Mouse (Mus musculus) neural tube, embryonic 11.5 days (tissue): ENCODE measurements around the gene Rcl1. TPM values are rescaled to one million over a fixed set of nuclear protein-coding genes. Genes with fewer than 3 reads are reported as not detected.

Experiments
- ATAC-seq: fragments of 200-750 bp; cut with Nextera tagmentation; 2 replicates; pipeline ENCODE4 v1.8.0; 2017; ENCODE audit warnings: moderate number of reproducible peaks, mild to moderate bottlenecking, moderate TSS enrichment, moderate library complexity; ENCODE audit not compliant: insufficient read depth, low FRiP score, low TSS enrichment
- DNase-seq: peaks from one replicate; pipeline ENCODE4 v3.0.0-alpha.2; 2015; ENCODE audit warnings: low spot score
- H3K27ac ChIP-seq: fragments of 300-500 bp; sonication (generic); 2 replicates; pipeline ENCODE4 v1.5.1; 2014; ENCODE audit warnings: low read depth, mild to moderate bottlenecking, low read length
- H3K27me3 ChIP-seq: fragments of 300-500 bp; sonication (generic); 2 replicates; pipeline ENCODE4 v1.6.1; 2014; ENCODE audit warnings: mild to moderate bottlenecking, low read length, mixed read lengths; ENCODE audit not compliant: control insufficient read depth, insufficient read depth
- H3K36me3 ChIP-seq: fragments of 300-500 bp; sonication (generic); 2 replicates; pipeline ENCODE4 v1.6.1; 2014; ENCODE audit warnings: mild to moderate bottlenecking, low read length, moderate library complexity, mixed read lengths; ENCODE audit not compliant: control insufficient read depth, insufficient read depth
- H3K4me1 ChIP-seq: fragments of 300-500 bp; sonication (generic); 2 replicates; pipeline ENCODE4 v1.6.1; 2014; ENCODE audit warnings: low read length, mixed read lengths; ENCODE audit not compliant: control insufficient read depth, insufficient read depth
- H3K4me2 ChIP-seq: fragments of 300-500 bp; sonication (generic); 2 replicates; pipeline ENCODE4 v1.6.1; 2014; ENCODE audit warnings: low read depth, mild to moderate bottlenecking, moderate library complexity
- H3K4me3 ChIP-seq: fragments of 300-500 bp; sonication (generic); 2 replicates; pipeline ENCODE4 v1.5.1; 2014; ENCODE audit warnings: low read depth, low read length
- H3K9ac ChIP-seq: fragments of 300-500 bp; sonication (generic); 2 replicates; pipeline ENCODE4 v1.6.1; 2014; ENCODE audit warnings: mild to moderate bottlenecking, low read length
- H3K9me3 ChIP-seq: fragments of 300-500 bp; sonication (generic); 2 replicates; pipeline ENCODE4 v1.6.1; 2016; ENCODE audit warnings: low read length; ENCODE audit not compliant: control insufficient read depth
- WGBS: fragments of 180-500 bp; shearing (Covaris S2); extraction: QIAGEN DNeasy Blood & Tissue Kit; methylation state at CpG from one replicate; pipeline ENCODE4 v1.1.7; 2014; 5-methylcytosine and 5-hydroxymethylcytosine counted together
- polyA plus RNA-seq: library from polyadenylated mRNA; unstranded; fragments of >200 nt; fragmentation: Nextera tagmentation; extraction: Ambion mirVana; gene quantifications from 2 replicates; pipeline ENCODE4 v1.2.1, GENCODE M21; 2014

Rcl1 gene
- polyA plus RNA-seq, 1 experiment from 2014 or later, result 58.8 TPM

DNA sequence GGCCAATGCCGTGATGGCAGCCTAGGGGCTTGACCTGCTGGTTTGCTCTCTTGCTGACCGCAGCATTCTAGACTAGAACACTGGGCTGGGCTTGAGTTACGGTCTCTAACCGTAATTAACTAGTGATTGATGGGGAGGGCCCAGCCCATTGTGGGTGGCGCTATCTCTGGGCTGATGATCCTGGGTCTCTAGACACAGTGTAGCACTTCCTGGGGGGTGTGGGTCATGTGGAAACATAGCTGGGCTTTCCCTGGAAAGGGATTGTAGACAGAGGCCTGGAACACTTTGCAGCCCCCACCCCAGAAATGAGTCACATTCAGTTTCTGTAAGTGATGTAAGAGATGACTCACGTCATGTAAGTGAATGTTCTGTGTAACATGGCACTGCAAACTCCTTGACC is 48.9 kb downstream of the Rcl1 start:
- ATAC-seq, result no peak
- no peaks in the 10 kb centered on the region for H3K9me3 ChIP-seq
- WGBS, result 27% methylated on average over 6 of the region's 6 CpGs
- H3K9ac ChIP-seq, result no peak overlapping the region
- H3K4me3 ChIP-seq, result no peak overlapping the region
- DNase-seq, result no peak
- H3K4me1 ChIP-seq, result no peaks in the 10 kb centered on the region
- H3K27ac ChIP-seq, result no peak overlapping the region
- H3K36me3 ChIP-seq, result no peaks in the 10 kb centered on the region
- no peaks in the 10 kb centered on the region for H3K27me3 ChIP-seq
- no peak overlapping the region for H3K4me2 ChIP-seq

GRCm38 (mm10) chr19:29151443-29151842 is 50.3 kb downstream of the Rcl1 start:
- Histone ChIP-seq H3K36me3 (no peaks in the 10 kb centered on the region), H3K27me3 (no peaks in the 10 kb centered on the region), H3K9me3 (no peaks in the 10 kb centered on the region), H3K9ac (no peak overlapping the region), H3K4me3 (no peak overlapping the region), H3K4me2 (no peak overlapping the region), H3K27ac (no peak overlapping the region), H3K4me1 (no peaks in the 10 kb centered on the region)
- WGBS, result 86% methylated on average over 2 of the region's 2 CpGs
- ATAC-seq (no peak), DNase-seq (no peak)

GRCm38 (mm10) chr19:29155552-29155951 is 54.4 kb downstream of the Rcl1 start:
- Histone ChIP-seq H3K4me3 (no peak overlapping the region), H3K36me3 (no peaks in the 10 kb centered on the region), H3K27ac (no peak overlapping the region), H3K9ac (no peak overlapping the region), H3K4me1 (no peaks in the 10 kb centered on the region), H3K27me3 (no peaks in the 10 kb centered on the region), H3K9me3 (no peaks in the 10 kb centered on the region), H3K4me2 (no peak overlapping the region)
- ATAC-seq (no peak), DNase-seq (no peak)
- WGBS, result 62% methylated on average over 3 of the region's 3 CpGs

GRCm38 (mm10) chr19:29156417-29156816 is 55.2 kb downstream of the Rcl1 start:
- Histone ChIP-seq H3K27me3 (no peaks in the 10 kb centered on the region), H3K4me1 (no peaks in the 10 kb centered on the region), H3K9ac (no peak overlapping the region), H3K4me3 (no peak overlapping the region), H3K9me3 (no peaks in the 10 kb centered on the region), H3K36me3 (no peaks in the 10 kb centered on the region), H3K4me2 (no peak overlapping the region), H3K27ac (no peak overlapping the region)
- DNase-seq, result no peak
- WGBS, result 74% methylated on average over 3 of the region's 3 CpGs
- no peak for ATAC-seq

- H3K27me3 ChIP-seq, result no peaks in the 10 kb centered on the region
- no peak overlapping the region for H3K4me2 ChIP-seq
- no peak overlapping the region for H3K4me3 ChIP-seq
- H3K4me1 ChIP-seq, result no peaks in the 10 kb centered on the region
- H3K36me3 ChIP-seq, result no peaks in the 10 kb centered on the region
- no peak overlapping the region for H3K27ac ChIP-seq
- DNase-seq, result no peak
- WGBS, result 91% methylated on average over 5 of the region's 5 CpGs
- no peak for ATAC-seq
- no peak overlapping the region for H3K9ac ChIP-seq
- no peaks in the 10 kb centered on the region for H3K9me3 ChIP-seq
Observed at GRCm38 (mm10) chr19:29157678-29158466, 56.7 kb downstream of the Rcl1 start.

- H3K27me3 ChIP-seq, result no peaks in the 10 kb centered on the region
- ATAC-seq (no peak), DNase-seq (no peak)
- no peak overlapping the region for H3K27ac ChIP-seq
- H3K4me2 ChIP-seq, result no peak overlapping the region
- no peaks in the 10 kb centered on the region for H3K9me3 ChIP-seq
- H3K4me1 ChIP-seq, result no peaks in the 10 kb centered on the region
- H3K9ac ChIP-seq, result no peak overlapping the region
- H3K4me3 ChIP-seq, result no peak overlapping the region
- no peaks in the 10 kb centered on the region for H3K36me3 ChIP-seq
- 82% methylated on average over 3 of the region's 3 CpGs for WGBS
Observed at GRCm38 (mm10) chr19:29158486-29158885, 57.3 kb downstream of the Rcl1 start.

DNA sequence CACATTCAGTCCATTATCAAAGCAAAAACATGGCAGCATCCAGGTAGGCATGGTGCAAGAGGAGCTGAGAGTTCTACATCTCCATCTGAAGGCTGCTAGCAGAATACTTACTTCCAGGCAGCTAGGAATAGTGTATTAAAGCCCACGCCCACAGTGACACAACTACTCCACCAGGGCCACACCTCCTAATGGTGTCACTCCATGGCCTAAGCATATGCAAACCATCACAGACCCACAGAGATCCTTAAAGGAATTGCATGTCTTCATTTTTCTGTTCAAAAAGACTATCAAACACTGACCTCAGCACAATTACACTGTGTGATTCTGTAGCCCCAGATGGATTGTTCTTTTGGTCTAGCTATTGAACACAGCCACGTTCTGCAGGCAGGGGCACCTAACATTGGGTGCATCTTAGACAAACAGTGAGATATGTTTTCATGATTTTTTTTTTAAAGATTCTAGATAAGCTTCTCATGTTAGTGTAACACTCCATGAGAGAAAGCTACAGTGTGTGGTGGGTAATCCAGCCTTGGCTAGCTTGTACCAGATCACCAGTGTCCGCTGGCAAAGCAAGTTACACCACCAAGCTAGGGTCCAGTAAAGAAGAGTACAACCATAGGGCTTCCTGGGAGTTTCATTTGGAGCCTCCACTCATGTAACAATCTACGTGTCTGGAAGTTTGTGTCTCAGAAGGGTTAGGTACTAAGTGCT is 62.8 kb downstream of the Rcl1 start:
- H3K36me3 ChIP-seq, result no peaks in the 10 kb centered on the region
- 92% methylated on average over 4 of the region's 4 CpGs for WGBS
- H3K27ac ChIP-seq, result no peak overlapping the region
- no peak for DNase-seq
- no peaks in the 10 kb centered on the region for H3K4me1 ChIP-seq
- ATAC-seq, result no peak
- no peak overlapping the region for H3K9ac ChIP-seq
- H3K9me3 ChIP-seq, result no peaks in the 10 kb centered on the region
- no peak overlapping the region for H3K4me3 ChIP-seq
- no peaks in the 10 kb centered on the region for H3K27me3 ChIP-seq
- H3K4me2 ChIP-seq, result no peak overlapping the region

DNA sequence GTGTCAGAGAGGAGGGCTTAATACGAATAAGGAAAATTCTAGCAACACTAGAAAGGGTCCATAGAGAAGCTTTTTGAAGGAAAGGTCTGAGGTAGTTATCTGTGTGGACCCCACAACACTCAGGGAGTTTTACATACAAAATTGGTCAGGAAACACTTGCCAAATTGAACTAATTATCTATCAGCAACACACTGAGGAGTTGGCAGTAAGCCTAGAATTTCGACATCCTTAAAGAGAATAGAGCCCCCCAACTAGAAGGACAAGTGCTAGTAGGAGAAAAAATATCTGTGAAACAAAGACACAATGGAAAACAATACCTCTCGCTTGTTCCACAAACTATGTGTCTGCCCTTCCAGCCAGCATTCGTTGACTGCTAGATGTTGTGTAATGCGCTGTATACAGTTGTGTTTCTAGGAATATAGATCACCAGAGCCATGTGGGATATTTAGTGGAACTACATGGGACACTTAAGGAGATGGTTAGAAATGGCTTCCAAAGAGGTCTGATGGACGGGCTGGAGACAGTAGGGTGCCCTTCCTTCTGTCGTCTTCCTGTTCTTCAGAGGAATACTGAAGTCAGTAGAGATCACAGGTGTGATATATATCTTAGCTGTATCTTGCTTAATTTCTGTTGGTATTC is 63.5 kb downstream of the Rcl1 start:
- no peak overlapping the region for H3K4me2 ChIP-seq
- no peaks in the 10 kb centered on the region for H3K27me3 ChIP-seq
- H3K36me3 ChIP-seq, result no peaks in the 10 kb centered on the region
- no peak overlapping the region for H3K4me3 ChIP-seq
- H3K27ac ChIP-seq, result no peak overlapping the region
- H3K9ac ChIP-seq, result no peak overlapping the region
- WGBS, result 90% methylated on average over 7 of the region's 7 CpGs
- no peaks in the 10 kb centered on the region for H3K9me3 ChIP-seq
- ATAC-seq (no peak), DNase-seq (no peak)
- H3K4me1 ChIP-seq, result no peaks in the 10 kb centered on the region
